Mouse (Mus musculus) limb, embryonic 14.5 days (tissue): ENCODE results near the gene Gm12185. TPM values are rescaled to one million over a fixed set of nuclear protein-coding genes. Genes with fewer than 3 reads are reported as not detected.
"Not testable (repeated sequence)": the region's sequence is repeated elsewhere in the genome, so short reads cannot be mapped to it uniquely, and the experiment has no call there.

Source experiments
- ATAC-seq: fragments of 200-750 bp; cut with Nextera tagmentation; 2 replicates; pipeline ENCODE4 v1.8.0; 2017; ENCODE audit warnings: low read depth, moderate number of reproducible peaks, moderate TSS enrichment; ENCODE audit not compliant: low FRiP score
- DNase-seq: peaks from one replicate; pipeline ENCODE4 v3.0.0-alpha.2; 2015; ENCODE audit warnings: low spot score
- H3K27ac ChIP-seq: fragments of 300-500 bp; sonication (generic); replicated peaks from 2 replicates; pipeline ENCODE4 v1.5.1; 2014; ENCODE audit warnings: low read depth, mild to moderate bottlenecking, low read length, moderate library complexity, mixed read lengths
- H3K27me3 ChIP-seq: fragments of 300-500 bp; sonication (generic); 2 replicates; pipeline ENCODE4 v1.6.1; 2014; ENCODE audit warnings: low read length, mixed read lengths; ENCODE audit not compliant: control insufficient read depth, insufficient read depth
- H3K36me3 ChIP-seq: fragments of 300-500 bp; sonication (generic); 2 replicates; pipeline ENCODE4 v1.6.1; 2014; ENCODE audit warnings: mild to moderate bottlenecking, low read length, moderate library complexity, mixed read lengths; ENCODE audit not compliant: control insufficient read depth, insufficient read depth
- H3K4me1 ChIP-seq: fragments of 300-500 bp; sonication (generic); 2 replicates; pipeline ENCODE4 v1.6.1; 2014; ENCODE audit warnings: antibody characterized with exemption, low read length, mixed read lengths; ENCODE audit not compliant: control insufficient read depth, insufficient read depth
- H3K4me2 ChIP-seq: fragments of 300-500 bp; sonication (generic); replicated peaks from 2 replicates; pipeline ENCODE4 v1.6.1; 2014; ENCODE audit warnings: low read depth, mild to moderate bottlenecking, low read length, moderate library complexity; ENCODE audit not compliant: severe bottlenecking
- H3K4me3 ChIP-seq: fragments of 300-500 bp; sonication (generic); replicated peaks from 2 replicates; pipeline ENCODE4 v1.5.1; 2014; ENCODE audit warnings: low read length
- H3K9ac ChIP-seq: fragments of 300-500 bp; sonication (generic); 2 replicates; pipeline ENCODE4 v1.6.1; 2014; ENCODE audit warnings: mild to moderate bottlenecking, low read depth, low read length, moderate library complexity; ENCODE audit not compliant: severe bottlenecking
- H3K9me3 ChIP-seq: fragments of 300-500 bp; sonication (generic); 2 replicates; pipeline ENCODE4 v1.6.1; 2016; ENCODE audit warnings: low read length; ENCODE audit not compliant: control insufficient read depth
- POLR2A ChIP-seq: fragments of 200-500 bp; IDR thresholded peaks from 2 replicates; pipeline ENCODE4 v1.8.0; 2012; ENCODE audit warnings: inconsistent platforms, mild to moderate bottlenecking, moderate library complexity, borderline replicate concordance; ENCODE audit not compliant: insufficient read depth, insufficient read length; ENCODE audit errors: extremely low read depth
- WGBS: fragments of 180-500 bp; shearing (Covaris S2); extraction: QIAGEN DNeasy Blood & Tissue Kit; methylation state at CpG from one replicate; pipeline ENCODE4 v1.1.7; 2014; 5-methylcytosine and 5-hydroxymethylcytosine counted together
- polyA plus RNA-seq, 2 experiments: library from polyadenylated mRNA; depleted of rRNA in 1 of 2; stranded (reverse) in 1 of 2; unstranded in 1 of 2; fragments of >200 nt; fragmentation: Nextera tagmentation in 1 of 2; extraction: Ambion mirVana in 1 of 2; gene quantifications; 2 replicates each; pipeline versions ENCODE4 v1.2.1 to v1.2.3; 2012 to 2014

The Gm12185 gene
- polyA plus RNA-seq, 2 experiments: 0.04 to 0.06 TPM

- no peaks in the 10 kb centered on the region for H3K27me3 ChIP-seq
- no peak overlapping the region for H3K4me2 ChIP-seq
- no peak for TF ChIP-seq POLR2A
- H3K4me3 ChIP-seq: no peak overlapping the region
- ATAC-seq (no peak), DNase-seq (no peak)
- H3K27ac ChIP-seq: no peak overlapping the region
- H3K9me3 ChIP-seq: no peaks in the 10 kb centered on the region
- no peaks in the 10 kb centered on the region for H3K36me3 ChIP-seq
- 85% methylated on average over 3 of the region's 3 CpGs for WGBS
- no peaks in the 10 kb centered on the region for H3K4me1 ChIP-seq
- H3K9ac ChIP-seq: no peak overlapping the region
Measured at GRCm38 (mm10) chr11:48918380-48918779, 73.6 kb downstream of the Gm12185 start.

- Histone ChIP-seq H3K4me2 (no peak overlapping the region), H3K4me3 (no peak overlapping the region), H3K9me3 (no peaks in the 10 kb centered on the region), H3K27me3 (no peaks in the 10 kb centered on the region), H3K36me3 (no peaks in the 10 kb centered on the region), H3K9ac (no peak overlapping the region), H3K4me1 (no peaks in the 10 kb centered on the region), H3K27ac (no peak overlapping the region)
- ATAC-seq (no peak), DNase-seq (no peak)
- no peak for TF ChIP-seq POLR2A
- 91% methylated on average over 1 of the region's 1 CpGs for WGBS
Measured at GRCm38 (mm10) chr11:48913611-48914010, 78.4 kb downstream of the Gm12185 start.

DNA sequence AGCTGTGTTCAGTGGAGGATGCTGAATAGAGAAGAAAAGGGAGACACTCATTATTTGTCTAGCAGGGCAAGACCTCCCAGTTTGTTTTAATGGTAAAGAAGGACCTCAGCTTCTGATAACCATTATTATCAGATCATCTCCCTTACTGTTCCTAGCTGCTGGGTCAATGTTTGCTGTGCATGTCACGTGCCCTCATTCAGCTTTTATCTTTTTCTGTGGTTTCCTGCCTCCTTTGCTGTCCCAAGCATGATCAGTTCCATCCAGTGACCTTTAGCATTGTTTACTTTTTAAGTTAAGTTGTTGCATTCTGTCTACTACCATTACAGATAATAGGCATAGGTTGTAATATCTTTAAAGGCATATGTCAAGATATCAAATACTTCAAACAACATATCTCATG, 83.6 kb downstream of the Gm12185 start:
- H3K4me3 ChIP-seq: no peak overlapping the region
- no peaks in the 10 kb centered on the region for H3K36me3 ChIP-seq
- H3K9me3 ChIP-seq: no peaks in the 10 kb centered on the region
- WGBS: 79% methylated on average over 1 of the region's 1 CpGs
- DNase-seq: no peak
- no peaks in the 10 kb centered on the region for H3K4me1 ChIP-seq
- TF ChIP-seq POLR2A: no peak
- no peaks in the 10 kb centered on the region for H3K27me3 ChIP-seq
- no peak overlapping the region for H3K9ac ChIP-seq
- ATAC-seq: no peak
- no peak overlapping the region for H3K4me2 ChIP-seq
- H3K27ac ChIP-seq: no peak overlapping the region

GRCm38 (mm10) chr11:48902021-48902420, 90.0 kb downstream of the Gm12185 start, which contains the start of gene Gm5431:
TSS of gene Gm5431 (minus strand) at chr11:48902214.
- Histone ChIP-seq H3K4me3 (no peak within 1 kb of the TSS), H3K27me3 (no peaks in the 10 kb centered on the region), H3K9ac (no peak within 1 kb of the TSS), H3K36me3 (no peaks in the 10 kb centered on the region), H3K27ac (no peak within 1 kb of the TSS), H3K9me3 (no peaks in the 10 kb centered on the region), H3K4me2 (no peak within 1 kb of the TSS), H3K4me1 (no peaks in the 10 kb centered on the region)
- ATAC-seq (no peak), DNase-seq (no peak)
- TF ChIP-seq POLR2A: no peak
- 73% methylated on average over 2 of the region's 2 CpGs for WGBS

GRCm38 (mm10) chr11:48901567-48901930, 90.5 kb downstream of the Gm12185 start:
- H3K27me3 ChIP-seq, H3K9me3 ChIP-seq, H3K4me2 ChIP-seq, H3K9ac ChIP-seq, ATAC-seq, H3K36me3 ChIP-seq, H3K4me3 ChIP-seq, H3K27ac ChIP-seq, H3K4me1 ChIP-seq, DNase-seq: not testable (repeated sequence)
- 82% methylated on average over 1 of the region's 1 CpGs for WGBS

DNA sequence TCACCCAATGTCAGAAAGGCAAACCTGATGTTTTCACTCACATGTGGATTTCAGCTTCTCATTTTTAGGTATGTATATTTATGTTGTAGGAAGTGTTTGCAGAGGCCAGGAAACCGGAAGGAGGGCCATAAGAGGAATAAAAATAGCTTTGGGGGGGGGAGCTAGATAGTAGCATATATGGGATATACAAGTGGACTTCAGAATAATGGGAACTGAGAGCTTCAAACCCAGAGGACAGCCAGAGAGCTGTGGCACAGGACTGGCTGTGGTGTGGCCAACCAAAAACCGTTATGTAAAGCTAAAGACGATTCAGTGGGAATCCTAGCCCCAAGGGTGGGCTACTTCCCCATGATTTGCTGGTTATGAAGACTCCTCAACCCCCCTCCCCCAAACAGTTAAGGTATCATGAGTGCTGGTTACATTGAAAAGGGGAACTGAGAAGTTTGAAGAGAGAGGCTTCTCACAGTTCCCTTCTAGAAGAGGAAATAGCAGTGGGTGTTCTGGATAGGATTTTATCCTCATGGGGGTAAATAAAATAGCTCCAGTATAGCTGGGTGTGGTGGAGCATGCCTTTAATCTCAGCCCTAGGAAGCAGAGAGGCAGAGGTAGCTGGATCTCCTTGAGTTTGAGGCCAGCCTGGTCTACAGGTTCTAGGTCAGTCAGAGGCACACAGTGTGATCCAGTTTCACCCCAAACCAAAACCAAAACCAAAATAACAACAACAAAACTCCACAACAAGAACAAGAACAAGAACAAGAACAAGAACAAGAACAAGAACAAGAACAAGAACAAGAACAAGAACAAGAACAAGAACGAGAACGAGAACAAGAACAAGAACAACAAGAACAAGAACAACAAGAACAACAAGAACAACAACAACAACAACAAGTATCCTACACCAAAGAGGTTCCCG, 91.1 kb downstream of the Gm12185 start:
- not testable (repeated sequence) for H3K9ac ChIP-seq, H3K27me3 ChIP-seq, H3K9me3 ChIP-seq, ATAC-seq, H3K36me3 ChIP-seq, H3K4me2 ChIP-seq, H3K4me1 ChIP-seq, DNase-seq, H3K4me3 ChIP-seq, H3K27ac ChIP-seq
- 78% methylated on average over 6 of the region's 6 CpGs for WGBS
